Mouse (Mus musculus): ENCODE data around the gene Dnajb1.

GRCm38 (mm10) chr8:83577384-83577791 is 30.6 kb upstream of the Dnajb1 start:
- TF ChIP-seq GATA1 (IDR thresholded peaks at IDR 0.05; ENCODE audit: borderline replicate concordance, low read length) (no peak), FLI1 (IDR thresholded peaks at IDR 0.05; ENCODE audit: low read length) (no peak)

All from megakaryocyte, embryonic 14.5 days (primary cell).